Mouse (Mus musculus) MEL (cell line): ENCODE measurements at regions not wholly inside any gene's neighbourhood (a gene's known extent, or its start where the extent isn't known, plus 50 kb on each side); places are given as distances from the start of the nearest gene placed in this dataset.

Experiments
- DNase-seq: peaks from one replicate; pipeline ENCODE4 v3.0.0; 2011; ENCODE audit warnings: low read depth, low spot score
- H3K27ac ChIP-seq: 2 replicates; pipeline ENCODE4 v1.5.1; 2012; ENCODE audit warnings: low read depth, mild to moderate bottlenecking, control low read depth, low read length, moderate library complexity; ENCODE audit not compliant: control insufficient read depth
- H3K27me3 ChIP-seq, 2 experiments: fragments of 150-350 bp in 1 of 2; sonication (generic) in 1 of 2; 2 replicates each; pipeline ENCODE4 v1.6.1; 2012; ENCODE audit warnings: low read length in 2 of 2, mild to moderate bottlenecking in 2 of 2, improper control_type of control experiment in 1 of 2, moderate library complexity in 1 of 2; ENCODE audit not compliant: insufficient read depth in 2 of 2, control insufficient read depth in 1 of 2
- H3K36me3 ChIP-seq, 2 experiments: 2 replicates each; pipeline ENCODE4 v1.6.1; 2012 to 2014; ENCODE audit warnings: low read length in 2 of 2, improper control_type of control experiment in 1 of 2, inconsistent platforms in 1 of 2, mild to moderate bottlenecking in 1 of 2; ENCODE audit not compliant: insufficient read depth in 2 of 2, control insufficient read depth in 1 of 2
- H3K4me1 ChIP-seq, 2 experiments: fragments of 150-350 bp in 1 of 2; sonication (generic) in 1 of 2; 2 replicates each; pipeline ENCODE4 v1.6.1; 2012; ENCODE audit warnings: low read length in 2 of 2, improper control_type of control experiment in 1 of 2, mild to moderate bottlenecking in 1 of 2; ENCODE audit not compliant: insufficient read depth in 2 of 2, control insufficient read depth in 1 of 2
- H3K4me3 ChIP-seq, 2 experiments: fragments of 150-350 bp in 1 of 2; sonication (generic) in 1 of 2; 2 replicates each; pipeline ENCODE4 v1.5.1; 2012; ENCODE audit warnings: low read depth in 2 of 2, low read length in 2 of 2, mild to moderate bottlenecking in 2 of 2, moderate library complexity in 2 of 2, control low read depth in 1 of 2, improper control_type of control experiment in 1 of 2; ENCODE audit not compliant: control insufficient read depth in 1 of 2, insufficient read depth in 1 of 2
- H3K79me2 ChIP-seq: 2 replicates; pipeline ENCODE4 v1.6.1; 2012; ENCODE audit warnings: mild to moderate bottlenecking, low read length, moderate library complexity; ENCODE audit not compliant: control insufficient read depth, poor library complexity, insufficient read depth
- H3K9ac ChIP-seq: 2 replicates; pipeline ENCODE4 v1.6.1; 2012; ENCODE audit warnings: low read depth, mild to moderate bottlenecking, control low read depth, low read length, moderate library complexity; ENCODE audit not compliant: control insufficient read depth, poor library complexity, severe bottlenecking
- H3K9me3 ChIP-seq: fragments of 150-350 bp; sonication (generic); replicated peaks from 2 replicates; pipeline ENCODE4 v1.6.1; 2012; ENCODE audit warnings: mild to moderate bottlenecking, low read length, improper control_type of control experiment, moderate library complexity; ENCODE audit not compliant: insufficient read depth
- BHLHE40 ChIP-seq: IDR thresholded peaks from 2 replicates; pipeline ENCODE4 v1.6.1; 2012; ENCODE audit warnings: low read depth, mild to moderate bottlenecking, inconsistent platforms, low read length, improper control_type of control experiment, borderline replicate concordance
- CHD1 ChIP-seq: IDR thresholded peaks from 2 replicates; pipeline ENCODE4 v1.6.1; 2012; ENCODE audit warnings: low read depth, mild to moderate bottlenecking, inconsistent platforms, low read length, improper control_type of control experiment
- CTCF ChIP-seq, 3 experiments: IDR thresholded peaks in 2 of 3; conservative IDR thresholded peaks in 1 of 3; 2 replicates each; pipeline ENCODE4 v1.5.1; 2011 to 2012; ENCODE audit warnings: low read length in 3 of 3, low read depth in 2 of 3, mild to moderate bottlenecking in 2 of 3, improper control_type of control experiment in 1 of 3, inconsistent platforms in 1 of 3, mixed read lengths in 1 of 3, moderate library complexity in 1 of 3; ENCODE audit not compliant: control insufficient read depth in 1 of 3, insufficient read depth in 1 of 3, poor library complexity in 1 of 3, severe bottlenecking in 1 of 3
- E2F4 ChIP-seq: IDR thresholded peaks from 2 replicates; pipeline ENCODE4 v1.6.1; 2011; ENCODE audit warnings: low read depth, low read length, improper control_type of control experiment, borderline replicate concordance
- HCFC1 ChIP-seq: IDR thresholded peaks from 2 replicates; pipeline ENCODE4 v1.6.1; 2012; ENCODE audit warnings: low read depth, mild to moderate bottlenecking, inconsistent platforms, low read length, improper control_type of control experiment, moderate library complexity
- MAZ ChIP-seq: IDR thresholded peaks from 2 replicates; pipeline ENCODE4 v1.6.1; 2012; ENCODE audit warnings: low read depth, mild to moderate bottlenecking, inconsistent platforms, low read length, improper control_type of control experiment
- MEF2A ChIP-seq: IDR thresholded peaks from 2 replicates; pipeline ENCODE4 v1.6.1; 2014; ENCODE audit warnings: low read depth, mild to moderate bottlenecking, inconsistent platforms, low read length, improper control_type of control experiment; ENCODE audit not compliant: poor library complexity, insufficient replicate concordance, severe bottlenecking; ENCODE audit errors: extremely low read depth
- MYB ChIP-seq: IDR thresholded peaks from 2 replicates; pipeline ENCODE4 v1.6.1; 2011; ENCODE audit warnings: mild to moderate bottlenecking, low read depth, low read length, improper control_type of control experiment
- MYC ChIP-seq: IDR thresholded peaks from 2 replicates; pipeline ENCODE4 v1.6.1; 2011; ENCODE audit warnings: low read depth, mild to moderate bottlenecking, low read length, improper control_type of control experiment, moderate library complexity
- NRF1 ChIP-seq: IDR thresholded peaks from 2 replicates; pipeline ENCODE4 v1.6.1; 2014; ENCODE audit warnings: low read depth, mild to moderate bottlenecking, inconsistent platforms, low read length, improper control_type of control experiment, moderate library complexity; ENCODE audit not compliant: poor library complexity, insufficient read depth, severe bottlenecking
- POLR2A ChIP-seq, 2 experiments: IDR thresholded peaks; 2 replicates each; pipeline ENCODE4 v1.6.1; 2011 to 2012; ENCODE audit warnings: low read length in 2 of 2, mild to moderate bottlenecking in 2 of 2, control low read depth in 1 of 2, improper control_type of control experiment in 1 of 2, low read depth in 1 of 2, moderate library complexity in 1 of 2; ENCODE audit not compliant: control insufficient read depth in 1 of 2, insufficient read depth in 1 of 2, poor library complexity in 1 of 2
- POLR2AphosphoS5 ChIP-seq: IDR thresholded peaks from 2 replicates; pipeline ENCODE4 v1.6.1; 2012; ENCODE audit warnings: low read depth, borderline replicate concordance, mild to moderate bottlenecking, inconsistent platforms, low read length, moderate library complexity, mixed read lengths
- RAD21 ChIP-seq: IDR thresholded peaks from 2 replicates; pipeline ENCODE4 v1.6.1; 2011; ENCODE audit warnings: mild to moderate bottlenecking, low read depth, low read length, improper control_type of control experiment
- RCOR1 ChIP-seq: IDR thresholded peaks from 2 replicates; pipeline ENCODE4 v1.6.1; 2012; ENCODE audit warnings: low read depth, mild to moderate bottlenecking, inconsistent platforms, low read length, improper control_type of control experiment
- SIN3A ChIP-seq: IDR thresholded peaks from 2 replicates; pipeline ENCODE4 v1.6.1; 2012; ENCODE audit warnings: low read length, improper control_type of control experiment, inconsistent platforms
- TBP ChIP-seq: IDR thresholded peaks from 2 replicates; pipeline ENCODE4 v1.8.0; 2011; ENCODE audit warnings: low read depth, low read length, improper control_type of control experiment
- USF1 ChIP-seq: IDR thresholded peaks from 2 replicates; pipeline ENCODE4 v1.6.1; 2014; ENCODE audit warnings: low read depth, mild to moderate bottlenecking, inconsistent platforms, low read length, improper control_type of control experiment, moderate library complexity
- ZC3H11A ChIP-seq: IDR thresholded peaks from 2 replicates; pipeline ENCODE4 v1.6.1; 2012; ENCODE audit warnings: low read depth, mild to moderate bottlenecking, inconsistent platforms, low read length, improper control_type of control experiment
- ZKSCAN1 ChIP-seq: IDR thresholded peaks from 2 replicates; pipeline ENCODE4 v1.6.1; 2012; ENCODE audit warnings: low read depth, mild to moderate bottlenecking, inconsistent platforms, low read length, improper control_type of control experiment, moderate library complexity
- ZNF384 ChIP-seq: IDR thresholded peaks from 2 replicates; pipeline ENCODE4 v1.6.1; 2012; ENCODE audit warnings: low read depth, mild to moderate bottlenecking, inconsistent platforms, low read length, improper control_type of control experiment

DNA sequence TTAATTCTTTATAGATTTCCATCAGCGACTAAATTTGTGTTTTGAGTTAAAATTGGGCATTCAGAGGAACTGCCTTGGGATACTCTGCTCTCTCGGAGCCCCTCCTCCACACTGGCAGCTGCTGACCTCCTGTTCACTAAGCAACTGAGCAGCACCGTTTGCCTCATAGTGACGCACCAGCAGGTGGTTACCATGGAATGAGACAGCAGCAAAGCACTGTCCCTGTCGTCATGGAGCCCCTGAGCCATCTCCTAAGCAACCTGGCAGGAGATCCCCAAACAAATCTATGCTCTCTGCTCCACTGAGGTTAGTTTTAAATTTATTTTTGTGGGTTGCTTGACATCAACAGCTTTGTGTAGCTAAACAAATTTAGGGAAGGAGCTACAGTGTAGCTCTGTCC lies 451.0 kb downstream of the 1810013L24Rik start:
- H3K27me3 ChIP-seq = no peaks in the 10 kb centered on the region
- no peaks in the 10 kb centered on the region for H3K4me1 ChIP-seq
- no peaks in the 10 kb centered on the region for H3K79me2 ChIP-seq
- no peak overlapping the region for H3K4me3 ChIP-seq
- no peak overlapping the region for H3K9ac ChIP-seq
- no peak for DNase-seq
- no peaks in the 10 kb centered on the region for H3K9me3 ChIP-seq
- TF ChIP-seq E2F4 = no peak
- no peak for TF ChIP-seq USF1
- no peak for TF ChIP-seq HCFC1
- no peak for TF ChIP-seq MYC
- no peak for TF ChIP-seq MYB
- no peak for TF ChIP-seq ZKSCAN1
- TF ChIP-seq ZC3H11A = no peak
- TF ChIP-seq ZNF384 = no peak
- TF ChIP-seq TBP = no peak
- no peak for TF ChIP-seq CHD1
- no peak for TF ChIP-seq RCOR1
- TF ChIP-seq POLR2A (IDR thresholded peaks at IDR 0.05; ENCODE audit: control insufficient read depth in 1 of 2, insufficient read depth in 1 of 2, low read depth in 1 of 2, low read length in 2 of 2, poor library complexity in 1 of 2) = no peak
- TF ChIP-seq CTCF (IDR thresholded peaks at IDR 0.05 in 2 of 3, conservative IDR thresholded peaks at IDR 0.05 in 1 of 3; ENCODE audit: control insufficient read depth in 1 of 3, insufficient read depth in 1 of 3, low read depth in 2 of 3, low read length in 3 of 3, poor library complexity in 1 of 3, severe bottlenecking in 1 of 3) = no peak
- TF ChIP-seq SIN3A = no peak
- no peak for TF ChIP-seq POLR2AphosphoS5
- no peak for TF ChIP-seq NRF1
- no peak for TF ChIP-seq BHLHE40
- TF ChIP-seq MEF2A = no peak
- no peak overlapping the region for H3K27ac ChIP-seq
- no peaks in the 10 kb centered on the region for H3K36me3 ChIP-seq

DNA sequence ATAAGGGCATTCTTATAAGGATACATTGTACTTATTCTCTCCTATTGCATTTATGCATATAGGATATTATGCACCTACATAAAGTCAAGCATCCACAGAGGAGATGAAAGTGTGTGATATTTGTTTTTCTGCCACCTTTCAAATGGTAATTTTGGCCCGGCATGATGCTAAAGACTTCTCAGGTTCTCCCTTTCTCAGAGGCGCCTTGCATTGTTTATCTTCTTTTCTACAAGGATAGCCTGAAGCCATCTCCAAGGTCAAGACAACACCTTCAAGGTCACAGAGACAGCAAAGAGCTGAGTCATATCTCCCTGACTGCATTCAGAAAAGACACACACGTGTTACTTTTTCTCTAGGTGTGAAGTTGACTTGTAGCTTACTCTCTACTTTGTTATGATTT lies 454.5 kb downstream of the 1810013L24Rik start:
- H3K4me3 ChIP-seq = no peak overlapping the region

More for the DNA sequence above, 454.5 kb downstream of the 1810013L24Rik start:
- H3K9ac ChIP-seq = no peak overlapping the region
- H3K9me3 ChIP-seq = no peaks in the 10 kb centered on the region
- TF ChIP-seq MYC (no peak), MAZ (no peak), RCOR1 (no peak), TBP (no peak), RAD21 (no peak)
- no peaks in the 10 kb centered on the region for H3K4me1 ChIP-seq
- no peak for DNase-seq
- no peaks in the 10 kb centered on the region for H3K79me2 ChIP-seq
- no peaks in the 10 kb centered on the region for H3K27me3 ChIP-seq
- no peaks in the 10 kb centered on the region for H3K36me3 ChIP-seq
- H3K27ac ChIP-seq = no peak overlapping the region
